Mouse (Mus musculus) spleen, postnatal 14 days (tissue): ENCODE data around the gene Myh6.
"Not testable (repeated sequence)": the region's sequence is repeated elsewhere in the genome, so short reads cannot be mapped to it uniquely, and the experiment has no call there.

ENCODE experiments used
- DNase-seq, 2 experiments: peaks; one replicate each; pipeline ENCODE4 v3.0.0; 2021 to 2022; ENCODE audit warnings: low spot score in 2 of 2

The Myh6 gene

DNA sequence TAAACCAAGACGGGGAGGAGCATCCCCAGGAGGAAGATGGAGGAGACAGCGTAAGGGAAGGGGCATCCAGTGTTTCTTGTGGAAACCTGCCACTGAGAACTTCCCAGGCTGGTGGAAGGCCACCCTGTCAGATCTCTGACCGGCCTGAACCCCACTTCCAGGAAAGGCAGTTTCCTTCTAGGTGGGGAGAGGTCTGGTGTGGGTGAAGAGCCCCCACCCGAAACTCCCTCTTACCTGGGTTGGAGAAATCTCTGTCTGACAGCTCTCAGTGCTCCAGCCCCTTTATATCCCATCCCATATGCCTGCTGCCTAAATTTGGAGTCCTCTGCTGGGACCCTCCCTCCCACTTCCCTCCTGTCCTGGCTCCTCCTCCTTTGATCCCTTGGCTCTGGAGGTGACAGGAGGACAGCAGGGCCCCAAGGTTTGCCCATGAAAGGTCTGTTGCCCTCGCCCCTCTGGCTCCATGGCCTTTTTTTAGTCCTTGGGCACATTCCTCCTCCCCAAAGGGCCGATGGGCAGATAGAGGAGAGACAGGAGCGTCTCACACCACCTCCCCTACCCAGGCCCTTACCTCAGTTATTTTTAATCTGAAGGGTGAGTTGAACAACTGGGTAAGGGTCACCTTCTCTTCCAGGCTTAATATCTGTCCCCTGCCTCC lies at the start of gene Myh6:
Gene Myh6 (minus strand): TSS at position 608 of the 658 bp plus-strand sequence.
- no peak for DNase-seq

DNA sequence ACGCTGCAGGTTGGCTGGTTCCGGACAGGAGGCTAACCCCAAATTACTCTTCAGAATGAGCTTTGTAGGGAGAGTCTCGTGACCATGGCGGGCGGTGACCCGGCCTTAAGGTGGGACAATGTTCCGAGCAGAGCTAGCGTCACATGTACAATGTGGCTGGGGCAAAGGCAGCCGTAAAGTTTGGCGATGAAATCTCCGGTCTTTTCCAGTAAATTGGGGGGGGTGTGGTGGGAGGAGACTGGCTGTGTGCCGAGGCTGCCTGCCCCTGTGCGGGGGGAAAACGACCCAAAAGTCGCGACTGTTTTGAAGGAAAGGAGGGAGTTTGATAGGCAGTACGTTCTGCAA lies 49.0 kb upstream of the Myh6 start:
- DNase-seq: no peak

DNA sequence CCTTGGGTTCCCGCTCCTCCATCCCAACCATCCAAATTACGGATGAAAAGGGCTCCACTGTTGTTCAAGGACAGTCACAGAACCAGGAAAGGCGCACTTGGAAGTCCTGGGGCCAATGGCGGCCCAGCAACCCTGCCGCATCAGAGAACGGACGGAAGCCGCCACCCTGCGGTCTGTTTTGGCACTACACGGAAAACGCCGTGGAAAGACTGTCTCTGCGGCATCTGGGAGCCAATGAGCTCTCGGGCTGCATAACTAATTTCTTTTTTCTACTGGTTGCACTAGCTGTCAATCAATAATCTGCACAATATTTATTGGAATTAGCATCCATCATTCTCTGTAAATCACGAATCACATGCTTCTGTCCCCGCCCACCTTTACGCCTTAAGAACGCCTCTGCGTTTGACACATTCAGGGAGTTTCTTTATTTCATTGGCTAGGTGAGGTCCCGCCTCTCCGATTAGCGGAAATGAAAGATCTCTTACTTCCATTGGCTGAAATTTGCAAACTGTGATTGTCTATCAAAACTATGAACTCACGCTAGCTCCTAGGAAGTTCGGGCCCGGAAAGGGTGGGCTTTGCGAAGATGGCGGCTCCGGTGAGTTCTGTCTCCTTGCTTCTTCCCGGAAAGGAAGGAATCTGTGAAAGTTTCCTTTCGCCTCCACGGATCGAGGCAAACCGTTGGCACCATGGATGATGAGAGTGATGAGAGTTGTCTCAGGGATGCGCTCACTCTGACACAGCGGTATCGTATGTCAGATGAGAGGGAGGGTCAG lies 48.5 kb upstream of the Myh6 start, which contains the start of gene Ngdn:
Gene Ngdn (plus strand): TSS at position 464 of the 776 bp plus-strand sequence.
- DNase-seq: peak; percentile 94 to 96

DNA sequence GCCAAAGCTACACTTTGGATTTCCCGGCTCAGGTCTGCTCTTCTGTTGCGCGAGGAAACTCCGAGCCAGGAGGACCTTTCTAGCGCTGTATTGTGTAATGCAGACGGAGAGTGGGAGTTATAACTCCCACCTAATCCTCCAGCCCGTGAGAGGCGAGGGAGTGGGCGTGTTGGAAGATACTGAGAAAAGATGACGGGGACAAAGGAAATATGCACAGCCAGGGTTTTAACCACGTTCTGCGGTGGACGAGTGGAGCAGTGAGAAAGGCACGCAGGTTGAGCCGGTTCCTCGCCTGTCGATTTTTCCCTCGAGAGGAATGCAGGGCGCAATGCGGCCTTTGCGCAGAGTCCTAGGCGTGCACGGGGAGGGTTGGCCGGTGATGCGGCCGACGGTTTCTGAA lies 47.9 kb upstream of the Myh6 start:
- DNase-seq: peak in 1 of 2 experiments; percentile 14

DNA sequence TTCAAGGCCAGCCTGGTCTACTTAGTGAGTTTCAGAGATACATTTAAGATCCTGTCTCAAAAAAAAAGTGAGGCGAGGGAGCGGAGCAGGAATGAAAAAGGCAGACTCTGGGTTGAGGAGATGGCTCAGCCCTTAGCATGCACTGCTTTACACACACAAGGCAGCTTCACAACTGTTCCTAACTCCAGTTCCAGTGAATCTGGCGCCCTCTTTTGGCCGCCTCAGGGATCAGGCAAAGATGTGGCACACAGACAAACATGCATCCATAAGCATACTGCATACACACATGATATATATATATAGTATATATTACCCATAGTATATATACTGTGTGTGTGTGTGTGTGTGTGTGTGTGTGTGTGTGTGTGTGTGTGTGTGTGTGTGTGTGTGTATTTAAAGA lies 44.4 kb upstream of the Myh6 start:
- DNase-seq: no peak

DNA sequence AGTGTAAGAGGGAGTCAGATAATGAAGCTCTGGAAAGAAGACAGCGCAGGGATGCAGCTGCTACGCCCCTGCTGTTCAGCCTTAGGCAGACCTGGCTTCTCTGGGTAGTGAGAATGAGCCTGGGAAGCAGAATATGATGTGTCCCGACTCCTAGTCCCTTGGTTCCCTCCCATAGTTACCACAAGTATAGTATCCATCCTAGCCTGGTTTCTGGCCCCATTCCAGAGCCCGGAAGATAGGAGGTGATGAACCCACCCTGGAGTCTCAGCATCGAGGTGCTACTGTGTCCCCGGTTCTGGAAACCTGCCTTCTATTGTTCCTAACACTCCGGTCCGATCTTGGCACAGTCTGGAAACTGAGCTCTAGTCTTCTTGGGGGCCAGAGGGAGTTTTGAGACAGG lies 41.7 kb upstream of the Myh6 start:
- DNase-seq: no peak

DNA sequence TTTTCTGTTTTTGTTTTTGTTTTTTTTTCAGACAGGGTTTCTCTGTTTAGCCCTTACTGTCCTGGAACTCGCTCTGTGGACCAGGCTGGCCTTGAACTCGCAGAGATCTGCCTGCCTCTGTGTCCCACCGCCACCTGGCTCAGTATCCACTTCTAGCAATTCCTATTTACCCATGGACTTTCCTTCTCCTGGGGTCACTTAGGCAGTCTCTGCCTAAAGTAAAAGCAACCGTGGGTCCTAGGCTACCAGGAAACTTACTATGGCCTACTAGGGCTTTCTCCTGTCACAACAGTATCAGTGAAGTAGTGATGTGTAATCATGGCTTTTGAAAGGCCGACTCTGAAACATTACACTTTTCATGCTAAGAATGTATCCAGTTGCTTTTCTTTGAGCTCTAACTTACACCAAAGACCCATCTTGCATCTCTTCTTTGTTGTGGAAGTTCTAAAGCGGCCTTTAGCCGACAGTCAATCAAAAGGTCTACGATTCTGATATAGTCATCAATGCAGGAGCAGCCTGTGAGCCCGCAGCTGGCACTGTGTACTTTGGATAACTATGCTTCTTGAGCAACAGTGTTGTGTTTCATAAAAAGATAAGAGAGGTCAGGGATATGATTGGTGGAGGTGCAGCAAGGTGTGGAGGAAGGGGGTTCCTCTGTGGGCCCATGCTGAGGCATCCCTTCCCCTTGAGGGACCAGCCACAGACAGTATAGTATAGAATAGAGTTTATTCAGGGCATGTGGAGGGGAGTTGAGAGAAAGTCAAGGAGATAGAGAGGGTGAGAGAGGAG lies 40.6 kb upstream of the Myh6 start:
- no peak for DNase-seq

DNA sequence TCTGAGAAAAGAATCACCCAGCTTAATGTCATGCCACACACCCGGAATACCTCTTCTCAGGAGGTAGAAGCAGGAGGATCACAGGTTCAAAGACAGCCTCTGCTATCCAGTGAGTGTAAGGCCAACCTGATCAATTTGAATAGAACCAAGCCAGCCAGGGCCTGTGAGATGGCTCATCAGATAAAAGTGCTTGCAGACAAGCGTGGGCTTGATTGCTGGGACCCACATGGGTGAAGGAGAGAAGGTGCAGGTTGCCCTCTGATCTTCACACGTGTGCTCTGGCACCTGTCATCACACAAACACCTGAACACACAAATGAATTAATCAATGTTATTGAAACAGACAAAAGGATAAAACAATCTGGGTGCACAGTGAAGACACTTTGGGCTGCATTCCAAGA lies 39.8 kb upstream of the Myh6 start:
- no peak for DNase-seq

DNA sequence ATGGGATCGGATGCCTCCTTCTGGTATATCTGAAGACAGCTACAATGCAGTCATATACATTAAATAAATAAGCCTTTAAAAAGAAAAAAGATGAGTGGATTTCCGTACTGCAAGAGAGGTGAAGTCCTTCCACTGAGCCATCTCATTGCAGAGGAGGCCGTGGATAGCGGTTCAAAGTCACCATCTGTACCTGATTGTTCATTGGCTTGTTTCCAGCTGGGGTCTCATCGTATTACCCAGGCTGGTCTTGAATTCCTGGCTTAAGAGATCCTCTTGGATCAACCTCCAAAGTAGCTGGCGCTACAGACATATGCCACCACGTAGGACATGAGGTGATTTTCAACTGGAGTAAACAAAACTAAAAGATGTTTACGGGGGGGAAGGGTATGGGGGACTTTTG lies 39.2 kb upstream of the Myh6 start:
- no peak for DNase-seq

DNA sequence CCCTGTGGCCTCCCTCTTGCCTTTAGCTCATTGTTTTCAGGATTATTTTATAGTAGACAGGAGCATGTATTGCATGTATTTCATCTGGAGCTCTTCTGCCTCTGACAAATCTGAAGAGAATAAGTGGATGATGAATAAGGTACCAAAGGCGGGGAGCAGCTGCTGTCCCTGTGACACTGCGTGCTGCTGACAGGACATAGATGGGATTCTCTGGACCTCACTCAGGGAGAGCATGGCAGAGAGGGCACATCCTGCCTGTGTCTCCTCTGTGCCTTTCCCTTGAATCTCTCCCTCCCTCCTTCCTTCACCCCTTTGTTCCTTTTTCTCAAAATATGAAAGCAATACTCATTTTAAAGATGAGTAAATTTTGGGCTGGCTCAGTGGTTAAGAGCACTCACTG lies 38.8 kb upstream of the Myh6 start:
- DNase-seq: no peak

DNA sequence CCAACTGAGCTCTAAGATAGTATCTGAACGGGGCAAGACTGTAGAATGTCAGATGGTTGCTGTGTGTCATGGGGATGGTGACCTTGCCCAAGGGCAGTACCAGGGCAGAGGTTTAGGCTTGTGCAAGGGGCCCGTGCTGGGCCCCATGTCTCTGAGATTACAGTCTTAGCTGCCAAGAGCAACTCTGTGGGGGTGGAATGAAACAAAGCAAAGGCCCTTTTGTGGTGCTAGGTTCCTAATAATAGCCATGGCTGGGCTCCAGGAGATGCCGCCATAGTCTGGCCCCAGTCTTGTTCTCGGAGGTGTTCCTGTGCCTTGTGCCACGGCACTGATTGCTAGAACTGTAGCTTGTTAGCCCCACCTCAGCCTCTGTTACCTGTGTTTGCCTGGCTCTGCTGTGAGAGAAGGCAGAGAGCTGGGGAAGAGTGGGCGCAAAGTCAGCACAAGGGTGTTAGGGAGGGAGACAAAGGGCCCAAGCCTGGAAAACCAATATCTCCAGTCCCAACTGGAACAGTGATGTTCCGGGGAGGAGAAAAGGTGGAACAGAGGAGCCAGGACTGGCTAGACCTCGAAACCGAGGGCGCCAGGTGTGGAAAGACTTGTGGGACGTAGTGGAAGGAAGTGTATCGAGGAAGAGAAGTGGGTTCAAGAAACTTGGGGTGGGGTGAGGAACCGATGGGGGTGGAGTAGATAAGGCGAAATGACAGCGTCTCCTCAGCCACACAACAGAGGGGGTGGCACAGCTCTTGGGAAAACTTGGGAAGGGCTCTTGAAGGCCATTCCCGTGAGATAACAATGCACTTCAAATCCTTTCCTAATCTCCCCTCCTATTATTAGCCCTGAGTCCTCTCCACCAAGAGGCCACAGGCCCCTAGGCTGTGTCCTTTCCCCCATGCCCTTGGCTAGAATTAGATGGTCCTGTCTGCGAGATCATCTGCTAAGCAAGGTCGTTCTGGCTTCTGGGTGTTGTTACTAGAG lies 37.4 kb upstream of the Myh6 start:
- DNase-seq: no peak

DNA sequence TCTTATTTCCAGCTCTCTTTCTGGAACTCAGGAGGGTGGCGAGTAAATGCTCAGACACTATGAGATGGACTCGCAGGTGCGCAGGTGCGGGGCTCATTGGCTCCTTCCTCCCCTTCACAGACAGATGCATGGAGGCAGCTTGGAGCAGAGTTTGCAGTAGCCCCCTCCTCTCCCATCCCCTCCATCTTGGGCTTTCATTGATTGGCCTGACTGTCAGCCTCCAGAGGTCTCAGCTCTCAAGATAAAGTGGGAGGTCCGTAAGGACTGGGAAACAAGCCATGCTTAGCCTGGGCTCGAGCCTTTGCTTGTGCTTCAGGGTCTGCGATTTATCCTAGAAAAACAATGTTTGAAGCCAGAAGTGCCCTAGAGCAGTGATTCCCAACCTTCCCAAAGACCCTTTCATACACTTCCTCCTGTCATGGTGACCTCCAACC lies 36.0 kb upstream of the Myh6 start:
- DNase-seq: no peak

DNA sequence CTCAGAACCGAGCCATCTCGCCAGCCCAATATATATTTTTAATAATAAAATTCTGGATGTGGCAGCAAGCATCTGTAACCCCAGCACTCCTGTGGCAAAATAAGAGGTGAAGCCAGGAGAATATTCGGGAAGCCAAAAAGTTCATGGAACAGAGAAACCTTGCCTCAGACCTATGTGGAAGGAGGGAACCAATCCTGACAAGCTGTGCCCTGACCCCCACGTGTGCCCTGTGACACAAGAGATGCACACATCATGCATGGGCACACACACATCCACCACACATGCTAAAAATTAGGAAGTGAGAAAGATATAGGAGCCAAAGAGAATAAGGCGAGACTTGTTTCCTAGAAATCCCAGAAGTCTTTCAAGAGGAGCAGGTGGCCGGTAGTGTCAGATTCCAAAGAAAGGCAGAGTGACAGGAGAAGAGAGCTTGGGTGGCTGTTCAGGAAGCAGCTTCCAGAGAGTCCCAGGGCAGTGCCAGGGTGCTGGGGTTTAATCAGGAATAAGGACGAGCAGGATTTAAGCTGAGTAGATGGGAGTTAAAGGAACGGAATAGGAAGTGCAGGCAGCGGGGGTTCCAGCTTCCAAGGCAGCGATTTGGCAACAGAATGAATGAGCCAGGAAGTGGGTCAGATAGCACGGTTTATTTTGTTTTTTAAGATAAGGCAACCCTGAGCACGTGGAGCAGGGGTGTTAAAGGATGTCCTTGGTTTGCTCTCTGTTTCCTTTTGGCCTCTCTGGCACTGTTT lies 35.4 kb upstream of the Myh6 start:
- DNase-seq: no peak

DNA sequence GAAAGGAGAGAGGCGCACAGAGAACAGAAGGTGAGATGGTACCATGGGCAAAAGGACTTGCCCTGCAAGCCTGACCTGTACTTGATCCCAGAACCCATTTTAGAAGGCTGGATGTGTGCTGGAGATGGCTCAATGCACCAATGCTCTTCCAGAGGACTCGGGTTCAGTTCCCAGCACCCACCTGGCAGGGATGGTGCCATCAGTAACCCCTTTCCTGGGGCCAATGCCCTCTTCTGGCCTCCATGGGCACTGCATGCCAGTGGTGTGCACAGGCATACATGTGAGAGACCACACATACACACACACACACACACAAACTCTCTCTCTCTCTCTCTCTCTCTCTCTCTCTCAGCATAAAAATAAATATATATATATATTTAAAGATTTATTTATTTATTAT lies 34.7 kb upstream of the Myh6 start:
- no peak for DNase-seq

DNA sequence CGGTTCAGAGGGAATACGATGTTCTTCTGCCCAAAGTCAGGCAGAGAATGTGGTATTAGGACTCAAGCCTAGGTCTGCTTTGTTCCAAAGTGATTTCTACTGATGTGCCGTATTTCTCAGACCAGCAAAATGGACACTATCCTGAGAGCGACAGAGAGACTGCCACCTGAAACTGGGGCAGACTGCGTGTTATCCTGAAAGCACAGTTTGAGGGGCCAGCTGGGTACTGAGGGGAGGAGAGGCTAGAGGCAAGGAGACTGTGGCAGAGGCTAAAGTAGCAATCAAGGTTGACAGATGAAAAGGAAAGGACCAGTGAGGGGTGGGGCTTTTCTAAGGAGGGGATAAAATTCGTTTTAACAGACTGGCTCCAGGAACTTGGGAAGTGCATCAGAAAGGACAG lies 34.1 kb upstream of the Myh6 start:
- DNase-seq: no peak

DNA sequence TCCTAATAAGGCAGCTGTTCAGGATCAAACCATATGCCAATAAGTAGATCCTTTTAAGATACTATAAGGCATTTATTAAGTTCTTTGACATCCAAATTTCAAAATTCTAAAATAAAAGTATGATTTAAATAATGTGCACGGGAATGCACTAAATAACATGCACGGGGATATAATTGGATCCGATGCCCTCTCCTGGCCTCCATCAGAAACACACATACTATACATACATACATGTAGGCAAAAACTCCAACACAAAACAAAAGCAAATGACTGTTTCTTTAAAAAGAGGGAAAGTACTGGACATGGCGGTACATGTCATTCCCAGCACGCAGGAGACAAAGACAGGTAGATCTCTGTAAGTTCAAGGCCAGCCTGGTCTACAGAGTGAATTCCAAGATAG lies 33.1 kb upstream of the Myh6 start:
- not testable (repeated sequence) for DNase-seq

DNA sequence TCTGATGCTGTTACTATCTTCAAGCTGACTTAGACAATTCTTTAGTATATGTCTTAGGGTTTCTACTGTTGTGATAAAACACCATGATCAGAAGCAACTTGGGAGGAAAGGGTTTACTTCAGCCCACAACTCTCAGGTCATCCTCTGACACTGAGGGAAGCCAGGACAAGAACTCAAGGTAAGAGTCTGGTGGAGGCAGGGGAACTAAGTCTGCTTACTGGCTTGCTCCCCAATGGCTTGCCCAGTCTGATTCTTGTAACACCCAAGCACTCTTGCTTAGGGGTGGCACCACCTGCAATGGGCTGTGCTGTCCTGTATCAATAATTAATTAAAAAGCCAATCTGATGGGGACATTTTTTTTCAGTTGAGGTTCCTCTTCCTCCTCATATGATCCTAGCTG lies 32.0 kb upstream of the Myh6 start:
- no peak for DNase-seq

DNA sequence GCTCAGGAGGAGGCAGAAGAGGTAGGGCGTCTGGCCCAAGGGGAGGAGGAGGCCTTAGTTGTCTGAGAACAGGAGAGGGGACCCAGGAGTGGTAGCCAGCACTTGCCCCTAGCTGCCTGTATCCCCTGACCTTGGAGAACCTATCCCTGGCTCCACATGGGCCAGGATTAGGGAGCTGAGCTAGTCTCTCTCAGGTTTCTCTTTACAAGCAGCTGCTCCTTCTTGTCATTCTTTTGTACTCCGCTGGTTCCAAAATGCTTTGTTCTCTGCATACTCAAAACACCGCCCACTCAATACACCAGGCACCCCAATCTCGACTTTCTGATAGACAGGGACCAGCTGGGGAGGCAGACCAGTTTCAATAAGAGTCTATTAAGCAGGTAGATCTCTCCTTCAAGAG lies 30.6 kb upstream of the Myh6 start:
- no peak for DNase-seq

DNA sequence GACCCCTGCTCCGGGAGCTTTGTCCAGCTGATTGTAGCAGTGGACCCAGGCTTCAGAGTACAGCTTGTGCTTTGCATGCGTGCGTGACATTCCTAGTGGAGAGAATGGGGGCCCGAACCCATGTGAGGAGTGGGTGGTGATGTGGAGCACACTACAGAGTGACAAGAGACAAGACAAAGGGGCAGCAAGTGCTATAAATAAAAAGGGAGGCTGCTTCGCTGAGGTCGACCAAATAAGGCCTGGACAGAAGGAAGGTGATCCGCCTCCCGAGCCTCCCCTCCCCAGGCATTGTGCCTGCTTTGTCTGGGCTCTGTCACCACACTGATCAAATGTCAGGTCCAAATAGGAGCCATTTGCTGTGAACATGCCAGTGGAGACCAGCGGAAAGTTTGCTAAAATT lies 30.1 kb upstream of the Myh6 start:
- no peak for DNase-seq

DNA sequence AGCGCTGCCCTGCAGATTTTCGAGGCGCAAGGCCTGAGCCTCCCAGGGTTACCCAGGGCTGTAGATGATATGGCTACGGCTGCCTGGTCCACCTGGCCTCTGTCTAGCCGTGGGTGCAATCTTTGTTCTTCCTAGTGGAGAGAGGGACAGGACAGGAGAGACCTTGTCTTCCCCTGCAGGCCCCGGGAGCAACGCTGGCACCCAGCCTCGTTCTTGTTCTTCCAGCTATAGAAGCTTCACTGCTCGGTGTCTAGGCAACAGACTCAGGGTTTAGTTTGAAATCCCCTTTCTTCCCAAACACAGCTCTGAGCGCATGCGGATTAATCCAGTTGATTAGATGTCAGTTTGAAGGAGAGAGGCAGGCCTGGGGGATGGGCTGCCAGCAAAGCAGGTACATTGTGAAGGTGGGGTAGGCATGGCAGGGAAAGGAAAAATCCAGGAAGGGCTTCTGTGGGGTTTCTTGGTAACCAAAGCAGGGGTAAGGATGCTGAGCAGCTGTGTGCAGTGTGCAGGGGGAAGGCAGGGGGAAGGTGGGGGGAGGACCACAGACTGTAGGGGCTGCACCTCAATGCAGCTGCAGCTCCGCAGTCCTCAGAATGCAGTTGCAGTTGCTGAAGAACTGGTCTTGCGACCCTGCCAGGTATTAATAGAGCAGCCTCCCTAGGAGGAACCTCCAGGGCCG lies 28.9 kb upstream of the Myh6 start:
- DNase-seq: no peak
